Mouse (Mus musculus) G1E (cell line): ENCODE data around the gene Kcnh3.

Experiments used
- CTCF ChIP-seq: IDR thresholded peaks from 2 replicates; pipeline ENCODE4 v1.5.1; 2012; ENCODE audit warnings: low read depth, low read length, inconsistent platforms, mixed read lengths
- TAL1 ChIP-seq: conservative IDR thresholded peaks from 2 replicates; pipeline ENCODE4 v1.6.1; 2012; ENCODE audit warnings: low read depth, low read length, inconsistent platforms, mixed read lengths

- no peak for TF ChIP-seq CTCF
- TF ChIP-seq TAL1 = no peak
Measured at GRCm38 (mm10) chr15:99254477-99255005, 29.9 kb downstream of the Kcnh3 start.
